Mouse (Mus musculus): Measurements from ENCODE around the gene Klrg1.

GRCm38 (mm10) chr6:122308505-122309393, 26.1 kb upstream of the Klrg1 start, which contains the start of gene M6pr:
- peak; percentile 58 to 96 for TF ChIP-seq CTCF (conservative IDR thresholded peaks at IDR 0.05 in 1 of 2, IDR thresholded peaks at IDR 0.05 in 1 of 2; ENCODE audit: low read depth in 2 of 2, low read length in 2 of 2)
- no peak for TF ChIP-seq UBTF (IDR thresholded peaks at IDR 0.05; ENCODE audit: low read depth, low read length)
- TF ChIP-seq POLR2A (IDR thresholded peaks at IDR 0.05; ENCODE audit: low read depth, low read length), result peak; percentile 84
- 0 out of 2 replicates have a peak, but pooled peaks have one; percentile 22 for TF ChIP-seq TBP (conservative IDR thresholded peaks at IDR 0.05; ENCODE audit: low read depth, low read length)
- peak; percentile 70 for TF ChIP-seq TCF12 (IDR thresholded peaks at IDR 0.05; ENCODE audit: low read depth, low read length)
- no peak; the same call in 1 of the 2 replicates for TF ChIP-seq USF1 (IDR thresholded peaks at IDR 0.05; ENCODE audit: low read depth, low read length)
- TF ChIP-seq JUN (IDR thresholded peaks at IDR 0.05; ENCODE audit: insufficient read depth, low read depth, low read length), result no peak

Measured in CH12.LX (cell line).